15 mouse cellular contexts compared by ENCODE assay signal in genomic region chr7:99518954-99519644, GRCm38 (mm10). TPM values are rescaled to one million over a fixed set of nuclear protein-coding genes. Genes with fewer than 3 reads are reported as not detected.
DNase-seq lines count a peak whose midpoint lies in the region; ATAC-seq and TF ChIP-seq lines count a peak whose summit lies in the region.
"Had no signal": no experiment of that assay in that cellular context is flagged by ENCODE, and none has a peak within 500 bp of the region (broad histone marks: within the 10 kb centered on the region; RNA-seq: fewer than 3 reads in every experiment).

No protein-coding gene starts in this region.

- H3ac ChIP-seq in myocyte (ENCODE audit: control insufficient read depth, insufficient read length), result no peak overlapping the region

- no peak overlapping the region for H3K4me3 ChIP-seq in kidney, embryonic 15.5 days (replicated peaks)
- H3K4me3 ChIP-seq in ES-Bruce4 (ENCODE audit: low read depth, low read length), result no peak overlapping the region
- H3K4me3 ChIP-seq in myocyte, result no peak overlapping the region
- no peak overlapping the region for H3K4me3 ChIP-seq in thymus, adult 2 months (ENCODE audit: control insufficient read depth, insufficient read depth, low read length)
- H3K4me3 ChIP-seq: forebrain, embryonic 13.5 days; heart, adult 2 months; midbrain, embryonic 15.5 days had no signal

- peak overlapping the region; percentile 37 for H3K27ac ChIP-seq in kidney, embryonic 15.5 days
- 0 out of 2 replicates have a peak overlapping the region, but pooled peaks have one; percentile 6 for H3K27ac ChIP-seq in ES-Bruce4 (ENCODE audit: insufficient read depth, low read length)
- no peak overlapping the region for H3K27ac ChIP-seq in thymus, adult 2 months (ENCODE audit: control insufficient read depth, insufficient read depth, low read length)
- H3K27ac ChIP-seq: forebrain, embryonic 13.5 days; heart, adult 2 months; liver, embryonic 14.5 days; midbrain, embryonic 15.5 days had no signal

- peaks cover 10% of the 10 kb centered on the region for H3K4me1 ChIP-seq in kidney, embryonic 15.5 days
- H3K4me1 ChIP-seq in ES-Bruce4 (ENCODE audit: control insufficient read depth, insufficient read depth, low read length), result peaks cover 4% of the 10 kb centered on the region
- H3K4me1 ChIP-seq in thymus, adult 2 months (replicated peaks; ENCODE audit: control insufficient read depth, insufficient read depth, low read length), result no peaks in the 10 kb centered on the region
- H3K4me1 ChIP-seq: forebrain, embryonic 13.5 days; midbrain, embryonic 15.5 days had no signal

- H3K27me3 ChIP-seq in kidney, embryonic 15.5 days, result no peaks in the 10 kb centered on the region
- H3K27me3 ChIP-seq in ES-Bruce4 (ENCODE audit: control insufficient read depth, insufficient read depth, low read length, poor library complexity, severe bottlenecking), result no peaks in the 10 kb centered on the region
- no peaks in the 10 kb centered on the region for H3K27me3 ChIP-seq in myocyte (ENCODE audit: control insufficient read depth, insufficient read depth, insufficient read length)
- no peaks in the 10 kb centered on the region for H3K27me3 ChIP-seq in thymus, adult 2 months (ENCODE audit: control insufficient read depth, insufficient read depth, low read length)
- H3K27me3 ChIP-seq: forebrain, embryonic 13.5 days; midbrain, embryonic 15.5 days had no signal

- H3K9me3 ChIP-seq in kidney, embryonic 15.5 days (replicated peaks), result no peaks in the 10 kb centered on the region
- H3K9me3 ChIP-seq in ES-Bruce4 (replicated peaks; ENCODE audit: control insufficient read depth, insufficient read depth, low read length, poor library complexity, severe bottlenecking), result no peaks in the 10 kb centered on the region
- H3K9me3 ChIP-seq: forebrain, embryonic 13.5 days; midbrain, embryonic 15.5 days had no signal

- H3K36me3 ChIP-seq in kidney, embryonic 15.5 days, result no peaks in the 10 kb centered on the region
- H3K36me3 ChIP-seq in ES-Bruce4 (ENCODE audit: control insufficient read depth, insufficient read depth, low read length, poor library complexity, severe bottlenecking) (no peaks in the 10 kb centered on the region), myocyte (ENCODE audit: control insufficient read depth, insufficient read depth) (no peaks in the 10 kb centered on the region)
- H3K36me3 ChIP-seq in thymus, adult 2 months (ENCODE audit: control insufficient read depth, insufficient read depth, low read length), result no peaks in the 10 kb centered on the region
- H3K36me3 ChIP-seq: midbrain, embryonic 15.5 days had no signal

- DNase-seq in kidney, postnatal 10 days, result no peak
- peak; percentile 61 for DNase-seq in fibroblast of lung, adult 2 months (ENCODE audit: low read depth)
- DNase-seq in thymus, adult 2 months, result no peak
- no peak for DNase-seq in frontal cortex, adult 2 months (ENCODE audit: extremely low spot score in 1 of 2, low spot score in 1 of 2)
- DNase-seq in retina, embryonic 14.5 days (ENCODE audit: low spot score), result no peak
- DNase-seq: adrenal gland, postnatal 10 days; embryo, embryonic 11 days; heart, adult 2 months; heart, postnatal 4 days had no signal

- 42% methylated on average over 4 of the region's 4 CpGs for WGBS in kidney, embryonic 15.5 days
- WGBS in thymus, adult 2 months, result 85% methylated on average over 4 of the region's 4 CpGs

- TF ChIP-seq EP300 in ES-Bruce4 (IDR thresholded peaks at IDR 0.05; ENCODE audit: insufficient read depth, low read depth, low read length), result peak; percentile 73; the same call in 1 of the 2 replicates

- TF ChIP-seq CTCF in ES-Bruce4 (IDR thresholded peaks at IDR 0.05; ENCODE audit: low read depth, low read length), result no peak
- no peak for TF ChIP-seq CTCF in thymus, adult 2 months (IDR thresholded peaks at IDR 0.05; ENCODE audit: borderline replicate concordance, control insufficient read depth, extremely low read depth, insufficient read depth, low read length, poor library complexity)

- H3K79me2 ChIP-seq in myocyte (ENCODE audit: control insufficient read depth, insufficient read depth), result no peaks in the 10 kb centered on the region

- H3K4me2 ChIP-seq in kidney, embryonic 15.5 days, result no peak overlapping the region
- H3K4me2 ChIP-seq in myocyte (ENCODE audit: low read depth), result peak overlapping the region; percentile 46
- H3K4me2 ChIP-seq: forebrain, embryonic 13.5 days; midbrain, embryonic 15.5 days had no signal

- ATAC-seq in kidney, embryonic 15.5 days (replicated peaks; ENCODE audit: low FRiP score), result no peak
- ATAC-seq: forebrain, embryonic 13.5 days; midbrain, embryonic 15.5 days had no signal

- TF ChIP-seq POLR2A in ES-Bruce4 (IDR thresholded peaks at IDR 0.05; ENCODE audit: insufficient read depth, low read length) (no peak), myocyte (IDR thresholded peaks at IDR 0.05; ENCODE audit: insufficient read length, low read depth) (no peak)
- TF ChIP-seq POLR2A in thymus, adult 2 months (IDR thresholded peaks at IDR 0.05; ENCODE audit: control insufficient read depth, extremely low read depth, insufficient read depth, low read length, poor library complexity), result no peak

- no peak overlapping the region for H3K9ac ChIP-seq in kidney, embryonic 15.5 days
- no peak overlapping the region for H3K9ac ChIP-seq in ES-Bruce4 (ENCODE audit: low read depth, poor library complexity, severe bottlenecking)
- H3K9ac ChIP-seq: forebrain, embryonic 13.5 days; liver, embryonic 14.5 days; midbrain, embryonic 15.5 days had no signal

TF ChIP-seq in myocyte, 11 proteins besides CTCF, POLR2A, EP300 and RAD21:
- no peak for TF ChIP-seq SRF (IDR thresholded peaks at IDR 0.05; ENCODE audit: control insufficient read depth, insufficient read length, low read depth)
- no peak for TF ChIP-seq POLR2AphosphoS2 (IDR thresholded peaks at IDR 0.05; ENCODE audit: insufficient read length, low read depth)
- TF ChIP-seq MAX (IDR thresholded peaks at IDR 0.05; ENCODE audit: low read depth), result no peak
- TF ChIP-seq REST (IDR thresholded peaks at IDR 0.05; ENCODE audit: insufficient read depth, insufficient read length), result no peak
- no peak for TF ChIP-seq TCF12 (IDR thresholded peaks at IDR 0.05; ENCODE audit: insufficient read depth, poor library complexity, severe bottlenecking)
- no peak for TF ChIP-seq MYOD1 (IDR thresholded peaks at IDR 0.05; ENCODE audit: control insufficient read depth in 1 of 3, insufficient read length in 2 of 3, low read depth in 2 of 3)
- TF ChIP-seq CEBPB (IDR thresholded peaks at IDR 0.05; ENCODE audit: insufficient read depth, poor library complexity, severe bottlenecking), result no peak
- no peak for TF ChIP-seq TCF3 (IDR thresholded peaks at IDR 0.05; ENCODE audit: insufficient read length, low read depth)
- no peak for TF ChIP-seq E2F4 (IDR thresholded peaks at IDR 0.05; ENCODE audit: insufficient read depth)
- no peak for TF ChIP-seq USF1 (IDR thresholded peaks at IDR 0.05; ENCODE audit: low read depth)
- TF ChIP-seq MYOG (IDR thresholded peaks at IDR 0.05; ENCODE audit: control insufficient read depth in 1 of 3, insufficient read depth in 1 of 3, insufficient read length in 2 of 3, low read depth in 2 of 3), result no peak
TF ChIP-seq in myocyte: peak in this region for 0.

RNA-seq across cellular contexts. Expression of gene Arrb1, which starts 16.2 kb away (rescaled TPM):
- 9.4 and 11.7 TPM in 2 replicates for polyA plus RNA-seq in kidney, embryonic 15.5 days (2015; fragmentation: Nextera tagmentation; extraction: Ambion mirVana)
- polyA plus RNA-seq in ES-Bruce4 (2011; ENCODE audit: insufficient read depth, insufficient read length, low read depth, missing spikeins), result 28.9 and 31.7 TPM in 2 replicates
- polyA plus RNA-seq in myocyte (2012; fragmentation: generic; extraction: Trizol), result 5.1 TPM
- polyA plus RNA-seq in thymus, adult 2 months (2012; rRNA removed), result 26.3 and 29.6 TPM in 2 replicates
- 135 and 141 TPM in 2 replicates for polyA plus RNA-seq in frontal cortex, adult 2 months (2012; rRNA removed)

RNA-seq across cellular contexts. Expression of gene Rps3, which starts 35.6 kb away (rescaled TPM):
- 765 and 856 TPM in 2 replicates for polyA plus RNA-seq in kidney, embryonic 15.5 days (2015; fragmentation: Nextera tagmentation; extraction: Ambion mirVana)
- polyA plus RNA-seq in ES-Bruce4 (2011; ENCODE audit: insufficient read depth, insufficient read length, low read depth, missing spikeins), result 2,316 and 2,405 TPM in 2 replicates
- polyA plus RNA-seq in myocyte (2012; fragmentation: generic; extraction: Trizol), result 2,049 TPM
- polyA plus RNA-seq in thymus, adult 2 months (2012; rRNA removed), result 483 and 566 TPM in 2 replicates
- 494 and 531 TPM in 2 replicates for polyA plus RNA-seq in frontal cortex, adult 2 months (2012; rRNA removed)

RNA-seq across cellular contexts. Expression of gene Klhl35, which starts 53.3 kb away (rescaled TPM):
- 0.67 and 1.2 TPM in 2 replicates for polyA plus RNA-seq in kidney, embryonic 15.5 days (2015; fragmentation: Nextera tagmentation; extraction: Ambion mirVana)
- polyA plus RNA-seq in ES-Bruce4 (2011; ENCODE audit: insufficient read depth, insufficient read length, low read depth, missing spikeins) (not detected in 2 replicates), myocyte (2012; fragmentation: generic; extraction: Trizol) (not detected)
- polyA plus RNA-seq in thymus, adult 2 months (2012; rRNA removed), result 1.0 and 1.5 TPM in 2 replicates
- polyA plus RNA-seq in frontal cortex, adult 2 months (2012; rRNA removed), result 1.7 and 2.5 TPM in 2 replicates
